Mouse (Mus musculus) hindbrain, embryonic 11.5 days (tissue): ENCODE results near the gene Rpe. TPM values are rescaled to one million over a fixed set of nuclear protein-coding genes. Genes with fewer than 3 reads are reported as not detected.

Experiments
- ATAC-seq: fragments of 200-750 bp; cut with Nextera tagmentation; 2 replicates; pipeline ENCODE4 v1.8.0; 2017; ENCODE audit warnings: mild to moderate bottlenecking, moderate TSS enrichment, moderate library complexity; ENCODE audit not compliant: low FRiP score
- DNase-seq: peaks from one replicate; pipeline ENCODE4 v3.0.0-alpha.2; 2015; ENCODE audit warnings: low spot score
- H3K27ac ChIP-seq: fragments of 300-500 bp; sonication (generic); 2 replicates; pipeline ENCODE4 v1.5.1; 2014; ENCODE audit warnings: mild to moderate bottlenecking, low read depth, low read length
- H3K27me3 ChIP-seq: fragments of 300-500 bp; sonication (generic); 2 replicates; pipeline ENCODE4 v1.6.1; 2014; ENCODE audit warnings: mild to moderate bottlenecking, low read length, moderate library complexity, mixed read lengths; ENCODE audit not compliant: control insufficient read depth, insufficient read depth
- H3K36me3 ChIP-seq: fragments of 300-500 bp; sonication (generic); 2 replicates; pipeline ENCODE4 v1.6.1; 2014; ENCODE audit warnings: mild to moderate bottlenecking, low read length, moderate library complexity, mixed read lengths; ENCODE audit not compliant: control insufficient read depth, insufficient read depth
- H3K4me1 ChIP-seq: fragments of 300-500 bp; sonication (generic); replicated peaks from 2 replicates; pipeline ENCODE4 v1.6.1; 2014; ENCODE audit warnings: low read length, mixed read lengths; ENCODE audit not compliant: control insufficient read depth, insufficient read depth
- H3K4me2 ChIP-seq: fragments of 300-500 bp; sonication (generic); replicated peaks from 2 replicates; pipeline ENCODE4 v1.6.1; 2014; ENCODE audit warnings: mild to moderate bottlenecking, low read depth, low read length
- H3K4me3 ChIP-seq: fragments of 300-500 bp; sonication (generic); 2 replicates; pipeline ENCODE4 v1.5.1; 2014; ENCODE audit warnings: low read depth, low read length
- H3K9ac ChIP-seq: fragments of 300-500 bp; sonication (generic); 2 replicates; pipeline ENCODE4 v1.6.1; 2014; ENCODE audit warnings: low read depth, low read length
- H3K9me3 ChIP-seq: fragments of 300-500 bp; sonication (generic); 2 replicates; pipeline ENCODE4 v1.6.1; 2016; ENCODE audit warnings: low read length; ENCODE audit not compliant: control insufficient read depth
- WGBS: fragments of 180-500 bp; shearing (Covaris S2); extraction: QIAGEN DNeasy Blood & Tissue Kit; methylation state at CpG from one replicate; pipeline ENCODE4 v1.1.7; 2014; 5-methylcytosine and 5-hydroxymethylcytosine counted together
- polyA plus RNA-seq: library from polyadenylated mRNA; unstranded; fragments of >200 nt; fragmentation: Nextera tagmentation; extraction: Ambion mirVana; gene quantifications from 2 replicates; pipeline ENCODE4 v1.2.1, GENCODE M21; 2014

Gene Rpe
- 52.0 and 59.1 TPM in 2 replicates for polyA plus RNA-seq

GRCm38 (mm10) chr1:66700693-66701575 is at the start of gene Rpe:
Rpe (plus strand) TSS chr1:66700831.
- ATAC-seq (peak; percentile 100), DNase-seq (peak; percentile 97)
- 0 out of 2 replicates have a peak, but pooled peaks cover 2% of the 10 kb centered on the region for H3K4me1 ChIP-seq
- no peaks in the 10 kb centered on the region for H3K36me3 ChIP-seq
- H3K4me3 ChIP-seq: peak within 1 kb of the TSS; percentile 81
- H3K9me3 ChIP-seq: no peaks in the 10 kb centered on the region
- H3K27me3 ChIP-seq: no peaks in the 10 kb centered on the region
- H3K4me2 ChIP-seq: peak within 1 kb of the TSS; percentile 39
- peak within 1 kb of the TSS; percentile 76 for H3K9ac ChIP-seq
- WGBS: under 1% methylated on average over 56 of the region's 73 CpGs
- H3K27ac ChIP-seq: peak within 1 kb of the TSS; percentile 11; the same call in 1 of the 2 replicates

- Histone ChIP-seq H3K4me2 (no peak overlapping the region), H3K9ac (no peak overlapping the region), H3K4me3 (no peak overlapping the region), H3K36me3 (no peaks in the 10 kb centered on the region), H3K27me3 (no peaks in the 10 kb centered on the region), H3K4me1 (no peaks in the 10 kb centered on the region), H3K27ac (peak overlapping the region; percentile 30; the same call in 1 of the 2 replicates), H3K9me3 (no peaks in the 10 kb centered on the region)
- ATAC-seq (peak; percentile 97), DNase-seq (peak; percentile 43)
- WGBS: 57% methylated on average over 4 of the region's 4 CpGs
These were observed 45.4 kb upstream of the Rpe start for GRCm38 (mm10) chr1:66655119-66655746.

DNA sequence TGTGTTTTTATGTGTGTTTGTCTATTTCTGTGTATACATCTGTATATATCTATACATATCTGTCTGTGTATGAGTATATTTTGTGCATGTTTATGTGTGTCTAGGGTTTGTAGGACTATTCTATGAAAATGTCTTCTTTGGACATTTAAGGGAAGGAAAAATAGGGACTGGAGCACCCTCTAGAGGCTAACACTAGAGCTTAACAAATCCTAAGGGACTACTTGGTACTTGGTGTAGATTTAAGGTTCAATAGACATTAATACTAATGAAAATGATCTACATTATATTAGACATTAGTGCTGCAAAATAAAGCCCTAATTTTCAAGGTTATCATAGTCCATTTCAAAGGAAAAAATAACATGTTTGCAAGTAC is 44.9 kb upstream of the Rpe start:
- ATAC-seq (peak; percentile 68), DNase-seq (peak; percentile 57)
- Histone ChIP-seq H3K27me3 (no peaks in the 10 kb centered on the region), H3K9me3 (no peaks in the 10 kb centered on the region), H3K36me3 (no peaks in the 10 kb centered on the region), H3K4me3 (no peak overlapping the region), H3K4me2 (no peak overlapping the region), H3K4me1 (no peaks in the 10 kb centered on the region), H3K9ac (no peak overlapping the region), H3K27ac (peak overlapping the region; percentile 30; the same call in 1 of the 2 replicates)

- DNase-seq: no peak
- WGBS: 68% methylated on average over 7 of the region's 7 CpGs
These were observed 29.2 kb upstream of the Rpe start for GRCm38 (mm10) chr1:66671475-66671874.

GRCm38 (mm10) chr1:66672812-66673211 is 27.8 kb upstream of the Rpe start:
- H3K4me2 ChIP-seq: no peak overlapping the region
- H3K4me3 ChIP-seq: no peak overlapping the region
- ATAC-seq (no peak), DNase-seq (no peak)
- 89% methylated on average over 7 of the region's 7 CpGs for WGBS
- no peaks in the 10 kb centered on the region for H3K4me1 ChIP-seq
- H3K9ac ChIP-seq: no peak overlapping the region
- H3K27ac ChIP-seq: no peak overlapping the region
- no peaks in the 10 kb centered on the region for H3K27me3 ChIP-seq
- no peaks in the 10 kb centered on the region for H3K36me3 ChIP-seq
- no peaks in the 10 kb centered on the region for H3K9me3 ChIP-seq

More at GRCm38 (mm10) chr1:66671475-66671874, 29.2 kb upstream of the Rpe start:
- no peaks in the 10 kb centered on the region for H3K36me3 ChIP-seq
- H3K27me3 ChIP-seq: no peaks in the 10 kb centered on the region
- no peak for ATAC-seq
- H3K4me3 ChIP-seq: no peak overlapping the region
- no peak overlapping the region for H3K4me2 ChIP-seq
- H3K27ac ChIP-seq: no peak overlapping the region
- H3K9me3 ChIP-seq: no peaks in the 10 kb centered on the region
- no peak overlapping the region for H3K9ac ChIP-seq
- no peaks in the 10 kb centered on the region for H3K4me1 ChIP-seq

GRCm38 (mm10) chr1:66677928-66678327 is 22.7 kb upstream of the Rpe start:
- Histone ChIP-seq H3K36me3 (no peaks in the 10 kb centered on the region), H3K9ac (no peak overlapping the region), H3K27ac (no peak overlapping the region), H3K4me3 (no peak overlapping the region), H3K27me3 (no peaks in the 10 kb centered on the region), H3K9me3 (no peaks in the 10 kb centered on the region), H3K4me1 (no peaks in the 10 kb centered on the region), H3K4me2 (no peak overlapping the region)
- no peak for DNase-seq
- 78% methylated on average over 14 of the region's 14 CpGs for WGBS
- no peak for ATAC-seq

GRCm38 (mm10) chr1:66678662-66679061 is 22.0 kb upstream of the Rpe start:
- no peak overlapping the region for H3K27ac ChIP-seq
- H3K27me3 ChIP-seq: no peaks in the 10 kb centered on the region
- no peak overlapping the region for H3K4me3 ChIP-seq
- H3K4me1 ChIP-seq: no peaks in the 10 kb centered on the region
- ATAC-seq (no peak), DNase-seq (no peak)
- H3K9ac ChIP-seq: no peak overlapping the region
- no peaks in the 10 kb centered on the region for H3K9me3 ChIP-seq
- no peaks in the 10 kb centered on the region for H3K36me3 ChIP-seq
- no peak overlapping the region for H3K4me2 ChIP-seq
- WGBS: 66% methylated on average over 2 of the region's 2 CpGs

DNA sequence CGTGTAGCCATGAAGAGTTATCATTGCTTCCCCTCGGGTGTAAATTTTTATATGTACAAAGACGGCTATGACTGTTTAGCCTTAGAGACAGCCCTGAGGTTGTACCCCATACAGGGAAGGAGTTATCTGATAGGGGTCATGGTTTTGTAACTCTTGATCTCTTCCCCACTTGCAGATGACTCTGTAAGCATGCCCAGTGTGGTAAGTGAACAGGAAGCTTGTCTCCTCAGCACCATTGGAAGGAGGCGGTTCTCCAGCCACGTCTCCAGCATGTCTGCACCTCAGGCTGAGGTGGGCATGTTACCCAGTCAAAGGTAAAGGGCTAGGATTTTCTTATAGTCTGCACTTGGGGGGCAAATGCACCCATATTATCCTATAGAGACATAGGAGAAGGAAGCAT is 17.7 kb upstream of the Rpe start:
- no peaks in the 10 kb centered on the region for H3K4me1 ChIP-seq
- no peaks in the 10 kb centered on the region for H3K27me3 ChIP-seq
- H3K4me3 ChIP-seq: no peak overlapping the region
- no peak for ATAC-seq
- no peak overlapping the region for H3K4me2 ChIP-seq
- no peaks in the 10 kb centered on the region for H3K9me3 ChIP-seq
- no peak for DNase-seq
- no peak overlapping the region for H3K27ac ChIP-seq
- no peaks in the 10 kb centered on the region for H3K36me3 ChIP-seq
- no peak overlapping the region for H3K9ac ChIP-seq
- WGBS: 89% methylated on average over 5 of the region's 5 CpGs
